Mouse (Mus musculus) ES-E14 (cell line): ENCODE measurements around the gene Fars2. TPM values are rescaled to one million over a fixed set of nuclear protein-coding genes. Genes with fewer than 3 reads are reported as not detected.

Experiments
- DNase-seq: peaks from one replicate; pipeline ENCODE4 v3.0.0-alpha.2; 2013; ENCODE audit warnings: low read depth, low spot score
- H3K27ac ChIP-seq: 2 replicates; pipeline ENCODE4 v1.5.1; 2012; ENCODE audit warnings: low read depth, mild to moderate bottlenecking, low read length, moderate library complexity, mixed read lengths; ENCODE audit not compliant: poor library complexity, insufficient read depth, severe bottlenecking
- H3K36me3 ChIP-seq: 2 replicates; pipeline ENCODE4 v1.6.1; 2012; ENCODE audit warnings: mild to moderate bottlenecking, low read length, moderate library complexity, mixed read lengths; ENCODE audit not compliant: control insufficient read depth, poor library complexity, insufficient read depth, severe bottlenecking
- H3K4me1 ChIP-seq, 2 experiments: fragments of 150-350 bp in 1 of 2; sonication (generic) in 1 of 2; 2 replicates each; pipeline ENCODE4 v1.6.1; 2012; ENCODE audit warnings: low read length in 2 of 2, mild to moderate bottlenecking in 1 of 2, mixed read lengths in 1 of 2; ENCODE audit not compliant: control insufficient read depth in 2 of 2, insufficient read depth in 2 of 2, poor library complexity in 1 of 2
- H3K4me3 ChIP-seq, 2 experiments: fragments of 150-350 bp in 1 of 2; sonication (generic) in 1 of 2; 2 replicates each; pipeline ENCODE4 v1.5.1; 2012; ENCODE audit warnings: low read length in 2 of 2, low read depth in 1 of 2, mild to moderate bottlenecking in 1 of 2, mixed read lengths in 1 of 2; ENCODE audit not compliant: insufficient read depth in 1 of 2, poor library complexity in 1 of 2, severe bottlenecking in 1 of 2
- H3K9ac ChIP-seq: 2 replicates; pipeline ENCODE4 v1.6.1; 2012; ENCODE audit warnings: low read depth, mild to moderate bottlenecking, low read length, mixed read lengths; ENCODE audit not compliant: poor library complexity, insufficient read depth, severe bottlenecking
- H3K9me3 ChIP-seq: fragments of 150-350 bp; sonication (generic); 2 replicates; pipeline ENCODE4 v1.6.1; 2012; ENCODE audit warnings: low read depth, mild to moderate bottlenecking, low read length; ENCODE audit not compliant: control insufficient read depth, insufficient read depth
- CHD2 ChIP-seq: IDR thresholded peaks from 2 replicates; pipeline ENCODE4 v1.6.1; 2014; ENCODE audit warnings: mild to moderate bottlenecking, low read depth, low read length, inconsistent platforms
- HCFC1 ChIP-seq: IDR thresholded peaks from 2 replicates; pipeline ENCODE4 v1.6.1; 2012; ENCODE audit warnings: low read length, inconsistent platforms, borderline replicate concordance; ENCODE audit not compliant: insufficient read depth
- MAFK ChIP-seq: IDR thresholded peaks from 2 replicates; pipeline ENCODE4 v1.6.1; 2014; ENCODE audit warnings: mild to moderate bottlenecking, low read depth, low read length, inconsistent platforms; ENCODE audit not compliant: insufficient read depth
- ZC3H11A ChIP-seq: IDR thresholded peaks from 2 replicates; pipeline ENCODE4 v1.6.1; 2012; ENCODE audit warnings: low read depth, mild to moderate bottlenecking, inconsistent platforms, low read length, borderline replicate concordance
- ZNF384 ChIP-seq: IDR thresholded peaks from 2 replicates; pipeline ENCODE4 v1.6.1; 2012; ENCODE audit warnings: low read depth, low read length, inconsistent platforms
- in situ Hi-C, 2 experiments: fragments of 600-800 bp; cut with MboI; formaldehyde crosslinking; loops; one replicate each; pipeline ENCODE4 v1.15.1; 2025; ENCODE audit warnings: low sequenced_read_pairs in 2 of 2, inconsistent platforms in 1 of 2; ENCODE audit not compliant: unreplicated experiment in 2 of 2
- total RNA-seq: library from RNA; depleted of rRNA; stranded (reverse); fragments of 300-350 nt; gene quantifications from 2 replicates; pipeline ENCODE4 v1.2.3, GENCODE M21; 2012

Gene Fars2
- total RNA-seq, 1 experiment = 22.0 TPM

GRCm38 (mm10) chr13:36181231-36181630 lies 64.0 kb downstream of the Fars2 start:
- TF ChIP-seq ZNF384 = no peak
- no peak for TF ChIP-seq ZC3H11A
- TF ChIP-seq HCFC1 = no peak
- no peak for TF ChIP-seq CHD2
- TF ChIP-seq MAFK = no peak
- Histone ChIP-seq H3K27ac (no peak overlapping the region), H3K4me1 (no peaks in the 10 kb centered on the region), H3K4me3 (no peak overlapping the region), H3K9ac (no peak overlapping the region), H3K36me3 (no peaks in the 10 kb centered on the region), H3K9me3 (no peaks in the 10 kb centered on the region)
- DNase-seq = no peak
- in situ Hi-C loops = no loop called here

- no peak overlapping the region for H3K4me3 ChIP-seq
- no peak overlapping the region for H3K27ac ChIP-seq
- no peak overlapping the region for H3K9ac ChIP-seq
- no peak for DNase-seq
- no peaks in the 10 kb centered on the region for H3K36me3 ChIP-seq
- in situ Hi-C loops = no loop called here
- peak; percentile 77 for TF ChIP-seq MAFK
- no peak for TF ChIP-seq HCFC1
- no peaks in the 10 kb centered on the region for H3K9me3 ChIP-seq
- no peaks in the 10 kb centered on the region for H3K4me1 ChIP-seq
These were observed 73.4 kb downstream of the Fars2 start for GRCm38 (mm10) chr13:36190577-36190976.

GRCm38 (mm10) chr13:36193484-36194113 lies 76.4 kb downstream of the Fars2 start:
- Histone ChIP-seq H3K9ac (no peak overlapping the region), H3K4me1 (peaks cover 0 to 3% of the 10 kb centered on the region in 2 experiments; a peak in 1 of 4 replicates), H3K9me3 (no peaks in the 10 kb centered on the region), H3K36me3 (no peaks in the 10 kb centered on the region), H3K27ac (no peak overlapping the region), H3K4me3 (no peak overlapping the region)
- in situ Hi-C loops = no loop called here
- no peak for DNase-seq
- TF ChIP-seq MAFK (no peak), HCFC1 (no peak), ZC3H11A (no peak), ZNF384 (no peak), CHD2 (no peak)

- DNase-seq = no peak
- Histone ChIP-seq H3K9me3 (no peaks in the 10 kb centered on the region), H3K27ac (no peak overlapping the region), H3K36me3 (no peaks in the 10 kb centered on the region), H3K4me1 (peaks cover 0 to 6% of the 10 kb centered on the region in 2 experiments; a peak in 1 of 4 replicates), H3K9ac (no peak overlapping the region), H3K4me3 (no peak overlapping the region)
- in situ Hi-C loops = no loop called here
- no peak for TF ChIP-seq ZNF384
- TF ChIP-seq MAFK = no peak
- TF ChIP-seq ZC3H11A = no peak
- TF ChIP-seq HCFC1 = no peak
- TF ChIP-seq CHD2 = no peak
These were observed 82.1 kb downstream of the Fars2 start for GRCm38 (mm10) chr13:36199288-36199687.

- H3K36me3 ChIP-seq = peaks cover 2% of the 10 kb centered on the region; the same call in 1 of the 2 replicates
- H3K4me1 ChIP-seq = peaks cover 0 to 6% of the 10 kb centered on the region in 2 experiments; a peak in 1 of 4 replicates
- TF ChIP-seq HCFC1 = no peak
- no peak for TF ChIP-seq CHD2
- no peak for TF ChIP-seq MAFK
- TF ChIP-seq ZC3H11A = no peak
- TF ChIP-seq ZNF384 = no peak
- no peak overlapping the region for H3K27ac ChIP-seq
- no peak overlapping the region for H3K9ac ChIP-seq
- H3K4me3 ChIP-seq = no peak overlapping the region
- in situ Hi-C loops = no loop called here
- H3K9me3 ChIP-seq = no peaks in the 10 kb centered on the region
- DNase-seq = no peak
These were observed 83.2 kb downstream of the Fars2 start for GRCm38 (mm10) chr13:36200453-36200852.
